Mouse (Mus musculus) heart, embryonic 13.5 days (tissue): ENCODE results near the gene Itch. TPM values are rescaled to one million over a fixed set of nuclear protein-coding genes. Genes with fewer than 3 reads are reported as not detected.
A peak's percentile ranks its signal among the peaks of the same experiment; 100 is the strongest.

ENCODE experiments used
- ATAC-seq: fragments of 200-750 bp; cut with Nextera tagmentation; 2 replicates; pipeline ENCODE4 v1.8.0; 2017; ENCODE audit warnings: moderate TSS enrichment; ENCODE audit not compliant: insufficient number of reproducible peaks, low FRiP score, low TSS enrichment; ENCODE audit errors: extremely low read depth
- H3K27ac ChIP-seq: fragments of 300-500 bp; sonication (generic); replicated peaks from 2 replicates; pipeline ENCODE4 v1.5.1; 2015; ENCODE audit warnings: moderate library complexity, mild to moderate bottlenecking, inconsistent platforms
- H3K27me3 ChIP-seq: fragments of 300-500 bp; sonication (generic); replicated peaks from 2 replicates; pipeline ENCODE4 v1.6.1; 2015; ENCODE audit warnings: mild to moderate bottlenecking, inconsistent platforms
- H3K36me3 ChIP-seq: fragments of 300-500 bp; sonication (generic); 2 replicates; pipeline ENCODE4 v1.6.1; 2015; ENCODE audit warnings: mild to moderate bottlenecking, inconsistent platforms
- H3K4me1 ChIP-seq: fragments of 300-500 bp; sonication (generic); 2 replicates; pipeline ENCODE4 v1.6.1; 2015; ENCODE audit warnings: inconsistent platforms
- H3K4me2 ChIP-seq: fragments of 300-500 bp; sonication (generic); 2 replicates; pipeline ENCODE4 v1.6.1; 2015; ENCODE audit warnings: inconsistent platforms, mild to moderate bottlenecking, moderate library complexity
- H3K4me3 ChIP-seq: fragments of 300-500 bp; sonication (generic); 2 replicates; pipeline ENCODE4 v1.5.1; 2015; ENCODE audit warnings: moderate library complexity, mild to moderate bottlenecking, inconsistent platforms
- H3K9ac ChIP-seq: fragments of 300-500 bp; sonication (generic); 2 replicates; pipeline ENCODE4 v1.6.1; 2015; ENCODE audit warnings: inconsistent platforms, mild to moderate bottlenecking, moderate library complexity
- H3K9me3 ChIP-seq: fragments of 300-500 bp; sonication (generic); 2 replicates; pipeline ENCODE4 v1.6.1; 2016; ENCODE audit warnings: inconsistent platforms
- WGBS: fragments of 180-500 bp; shearing (Covaris S2); methylation state at CpG from one replicate; pipeline ENCODE4 v1.1.7; 2015; ENCODE audit warnings: mixed read lengths; 5-methylcytosine and 5-hydroxymethylcytosine counted together
- polyA plus RNA-seq: library from polyadenylated mRNA; unstranded; fragments of >200 nt; fragmentation: Nextera tagmentation; extraction: Ambion mirVana; gene quantifications from 2 replicates; pipeline ENCODE4 v1.2.1, GENCODE M21; 2015

Itch gene
- polyA plus RNA-seq: 34.3 and 34.7 TPM in 2 replicates

GRCm38 (mm10) chr2:155133011-155133976 lies at the start of gene Itch:
Gene Itch (plus strand): TSS chr2:155133509.
- peak within 1 kb of the TSS; percentile 98 for H3K9ac ChIP-seq
- WGBS: 3% methylated on average over 56 of the region's 65 CpGs
- peaks cover 5% of the 10 kb centered on the region for H3K36me3 ChIP-seq
- peak within 1 kb of the TSS; percentile 83 for H3K4me2 ChIP-seq
- peak; percentile 93 for ATAC-seq
- H3K27me3 ChIP-seq: no peaks in the 10 kb centered on the region
- peak within 1 kb of the TSS; percentile 85 for H3K27ac ChIP-seq
- peak within 1 kb of the TSS; percentile 97 for H3K4me3 ChIP-seq
- H3K9me3 ChIP-seq: no peaks in the 10 kb centered on the region
- H3K4me1 ChIP-seq: peaks cover 32% of the 10 kb centered on the region

GRCm38 (mm10) chr2:155084546-155084945 lies 48.8 kb upstream of the Itch start:
- Histone ChIP-seq H3K4me2 (no peak overlapping the region), H3K9me3 (no peaks in the 10 kb centered on the region), H3K9ac (no peak overlapping the region), H3K4me3 (no peak overlapping the region), H3K27ac (no peak overlapping the region), H3K36me3 (no peaks in the 10 kb centered on the region), H3K27me3 (peaks cover 6% of the 10 kb centered on the region; the same call in 1 of the 2 replicates), H3K4me1 (no peaks in the 10 kb centered on the region)
- no peak for ATAC-seq
- 73% methylated on average over 5 of the region's 5 CpGs for WGBS

- Histone ChIP-seq H3K4me2 (no peak overlapping the region), H3K4me1 (peaks cover 7% of the 10 kb centered on the region), H3K27me3 (peaks cover 6% of the 10 kb centered on the region; the same call in 1 of the 2 replicates), H3K36me3 (no peaks in the 10 kb centered on the region), H3K4me3 (no peak overlapping the region), H3K27ac (no peak overlapping the region), H3K9me3 (no peaks in the 10 kb centered on the region), H3K9ac (no peak overlapping the region)
- 79% methylated on average over 5 of the region's 5 CpGs for WGBS
- ATAC-seq: no peak
These were observed 47.0 kb upstream of the Itch start for GRCm38 (mm10) chr2:155086328-155086727.

- WGBS: 70% methylated on average over 6 of the region's 6 CpGs
These were observed 45.0 kb upstream of the Itch start for GRCm38 (mm10) chr2:155088264-155088663.

GRCm38 (mm10) chr2:155090909-155091742 lies 42.2 kb upstream of the Itch start:
- 56% methylated on average over 13 of the region's 13 CpGs for WGBS
- H3K27ac ChIP-seq: no peak overlapping the region
- ATAC-seq: no peak

More at GRCm38 (mm10) chr2:155088264-155088663, 45.0 kb upstream of the Itch start:
- ATAC-seq: no peak
- peaks cover 12% of the 10 kb centered on the region for H3K4me1 ChIP-seq
- H3K4me3 ChIP-seq: no peak overlapping the region
- peaks cover 6% of the 10 kb centered on the region; the same call in 1 of the 2 replicates for H3K27me3 ChIP-seq
- H3K27ac ChIP-seq: no peak overlapping the region
- H3K36me3 ChIP-seq: no peaks in the 10 kb centered on the region
- H3K9ac ChIP-seq: no peak overlapping the region
- H3K9me3 ChIP-seq: no peaks in the 10 kb centered on the region
- H3K4me2 ChIP-seq: no peak overlapping the region

GRCm38 (mm10) chr2:155091743-155092075 lies 41.6 kb upstream of the Itch start:
- H3K4me1 ChIP-seq: peaks cover 12% of the 10 kb centered on the region
- H3K27ac ChIP-seq: no peak overlapping the region
- H3K36me3 ChIP-seq: no peaks in the 10 kb centered on the region
- H3K9me3 ChIP-seq: no peaks in the 10 kb centered on the region
- no peak overlapping the region; the same call in 1 of the 2 replicates for H3K9ac ChIP-seq
- WGBS: 55% methylated on average over 3 of the region's 3 CpGs
- H3K27me3 ChIP-seq: peaks cover 6% of the 10 kb centered on the region; the same call in 1 of the 2 replicates
- no peak overlapping the region for H3K4me2 ChIP-seq
- no peak overlapping the region for H3K4me3 ChIP-seq
- no peak for ATAC-seq

More at GRCm38 (mm10) chr2:155090909-155091742, 42.2 kb upstream of the Itch start:
- Histone ChIP-seq H3K36me3 (no peaks in the 10 kb centered on the region), H3K4me3 (no peak overlapping the region), H3K27me3 (peaks cover 6% of the 10 kb centered on the region; the same call in 1 of the 2 replicates), H3K4me2 (no peak overlapping the region), H3K9me3 (no peaks in the 10 kb centered on the region), H3K9ac (no peak overlapping the region), H3K4me1 (peaks cover 12% of the 10 kb centered on the region)

GRCm38 (mm10) chr2:155093418-155093817 lies 39.9 kb upstream of the Itch start:
- H3K4me3 ChIP-seq: no peak overlapping the region

GRCm38 (mm10) chr2:155098720-155099380 lies 34.5 kb upstream of the Itch start:
- H3K9me3 ChIP-seq: no peaks in the 10 kb centered on the region
- 88% methylated on average over 9 of the region's 9 CpGs for WGBS
- no peaks in the 10 kb centered on the region for H3K36me3 ChIP-seq
- no peak overlapping the region for H3K4me2 ChIP-seq
- no peak overlapping the region for H3K27ac ChIP-seq
- H3K9ac ChIP-seq: no peak overlapping the region
- no peaks in the 10 kb centered on the region for H3K27me3 ChIP-seq
- peaks cover 16% of the 10 kb centered on the region for H3K4me1 ChIP-seq
- ATAC-seq: no peak
- H3K4me3 ChIP-seq: no peak overlapping the region

More at GRCm38 (mm10) chr2:155093418-155093817, 39.9 kb upstream of the Itch start:
- Histone ChIP-seq H3K27ac (no peak overlapping the region), H3K27me3 (no peaks in the 10 kb centered on the region), H3K4me2 (no peak overlapping the region), H3K4me1 (peaks cover 12% of the 10 kb centered on the region), H3K36me3 (no peaks in the 10 kb centered on the region), H3K9me3 (no peaks in the 10 kb centered on the region), H3K9ac (no peak overlapping the region)
- ATAC-seq: no peak
- 21% methylated on average over 4 of the region's 4 CpGs for WGBS

GRCm38 (mm10) chr2:155099421-155099820 lies 33.9 kb upstream of the Itch start:
- H3K27ac ChIP-seq: 0 out of 2 replicates have a peak overlapping the region, but pooled peaks have one; percentile 1
- H3K9ac ChIP-seq: no peak overlapping the region
- no peaks in the 10 kb centered on the region for H3K27me3 ChIP-seq
- H3K9me3 ChIP-seq: no peaks in the 10 kb centered on the region
- H3K36me3 ChIP-seq: no peaks in the 10 kb centered on the region
- WGBS: 45% methylated on average over 7 of the region's 7 CpGs
- no peak overlapping the region for H3K4me3 ChIP-seq
- peaks cover 16% of the 10 kb centered on the region for H3K4me1 ChIP-seq
- no peak for ATAC-seq
- no peak overlapping the region for H3K4me2 ChIP-seq

GRCm38 (mm10) chr2:155099994-155100795 lies 33.1 kb upstream of the Itch start:
- Histone ChIP-seq H3K4me2 (no peak overlapping the region), H3K9me3 (no peaks in the 10 kb centered on the region), H3K27me3 (no peaks in the 10 kb centered on the region), H3K27ac (0 out of 2 replicates have a peak overlapping the region, but pooled peaks have one; percentile 1), H3K36me3 (no peaks in the 10 kb centered on the region), H3K9ac (no peak overlapping the region), H3K4me1 (peaks cover 16% of the 10 kb centered on the region), H3K4me3 (no peak overlapping the region)
- ATAC-seq: no peak
- 56% methylated on average over 14 of the region's 14 CpGs for WGBS
